Mouse (Mus musculus) forebrain, embryonic 11.5 days (tissue): ENCODE results near the gene Klk6. TPM values are rescaled to one million over a fixed set of nuclear protein-coding genes. Genes with fewer than 3 reads are reported as not detected.
A peak's percentile ranks its signal among the peaks of the same experiment; 100 is the strongest.

Source experiments
- ATAC-seq: fragments of 200-750 bp; cut with Nextera tagmentation; replicated peaks from 2 replicates; pipeline ENCODE4 v1.8.0; 2017; ENCODE audit warnings: moderate TSS enrichment; ENCODE audit not compliant: low FRiP score
- DNase-seq: peaks from one replicate; pipeline ENCODE4 v3.0.0-alpha.2; 2017; ENCODE audit warnings: low spot score
- H3K27ac ChIP-seq: fragments of 300-500 bp; sonication (generic); 2 replicates; pipeline ENCODE4 v1.5.1; 2014; ENCODE audit warnings: low read depth, low read length
- H3K27me3 ChIP-seq: fragments of 300-500 bp; sonication (generic); 2 replicates; pipeline ENCODE4 v1.6.1; 2014; ENCODE audit warnings: mild to moderate bottlenecking, low read length, mixed read lengths; ENCODE audit not compliant: control insufficient read depth, insufficient read depth
- H3K36me3 ChIP-seq: fragments of 300-500 bp; sonication (generic); 2 replicates; pipeline ENCODE4 v1.6.1; 2014; ENCODE audit warnings: mild to moderate bottlenecking, low read length, moderate library complexity, mixed read lengths; ENCODE audit not compliant: control insufficient read depth, insufficient read depth
- H3K4me1 ChIP-seq: fragments of 300-500 bp; sonication (generic); replicated peaks from 2 replicates; pipeline ENCODE4 v1.6.1; 2014; ENCODE audit warnings: low read length, mixed read lengths; ENCODE audit not compliant: control insufficient read depth, insufficient read depth
- H3K4me2 ChIP-seq: fragments of 300-500 bp; sonication (generic); 2 replicates; pipeline ENCODE4 v1.6.1; 2014; ENCODE audit warnings: low read depth, mild to moderate bottlenecking, low read length, moderate library complexity, mixed read lengths; ENCODE audit not compliant: severe bottlenecking
- H3K4me3 ChIP-seq: fragments of 300-500 bp; sonication (generic); 2 replicates; pipeline ENCODE4 v1.5.1; 2014; ENCODE audit warnings: low read depth, low read length
- H3K9ac ChIP-seq: fragments of 300-500 bp; sonication (generic); 2 replicates; pipeline ENCODE4 v1.6.1; 2014; ENCODE audit warnings: low read length
- H3K9me3 ChIP-seq: fragments of 300-500 bp; sonication (generic); 2 replicates; pipeline ENCODE4 v1.6.1; 2016; ENCODE audit warnings: low read length, mixed read lengths; ENCODE audit not compliant: control insufficient read depth
- WGBS: fragments of 180-500 bp; shearing (Covaris S2); extraction: QIAGEN DNeasy Blood & Tissue Kit; methylation state at CpG from one replicate; pipeline ENCODE4 v1.1.7; 2014; 5-methylcytosine and 5-hydroxymethylcytosine counted together
- polyA plus RNA-seq: library from polyadenylated mRNA; unstranded; fragments of >200 nt; fragmentation: Nextera tagmentation; extraction: Ambion mirVana; gene quantifications from 2 replicates; pipeline ENCODE4 v1.2.1, GENCODE M21; 2014

The Klk6 gene
- polyA plus RNA-seq, 1 experiment from 2014 or later, result not detected

DNA sequence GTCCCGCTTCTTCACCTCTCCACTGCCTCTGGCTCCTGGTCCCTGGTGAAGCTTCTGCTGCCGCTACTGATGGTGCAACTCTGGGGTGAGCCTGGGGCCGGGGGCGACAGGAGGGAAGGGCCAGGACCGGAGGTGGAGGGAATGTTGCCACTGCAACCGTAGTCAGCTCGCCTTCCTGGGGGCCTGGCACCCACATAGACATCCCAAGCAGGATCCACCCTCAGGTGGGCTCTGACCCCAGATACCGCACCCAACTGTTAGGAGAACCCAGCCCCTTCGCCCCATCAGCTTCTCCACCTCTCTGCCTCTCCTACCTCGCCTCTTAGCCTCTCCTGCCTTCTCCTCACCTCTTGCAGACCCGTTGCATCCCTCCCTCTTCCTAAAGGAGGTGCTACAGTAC lies 42.8 kb upstream of the Klk6 start:
- no peaks in the 10 kb centered on the region; the same call in 1 of the 2 replicates for H3K27me3 ChIP-seq
- H3K9ac ChIP-seq, result no peak overlapping the region
- no peak overlapping the region for H3K4me3 ChIP-seq
- WGBS, result 87% methylated on average over 11 of the region's 11 CpGs
- 0 out of 2 replicates have a peak, but pooled peaks cover 2% of the 10 kb centered on the region for H3K4me1 ChIP-seq
- H3K9me3 ChIP-seq, result no peaks in the 10 kb centered on the region
- H3K4me2 ChIP-seq, result no peak overlapping the region
- H3K27ac ChIP-seq, result no peak overlapping the region
- DNase-seq, result no peak
- no peak for ATAC-seq
- no peaks in the 10 kb centered on the region for H3K36me3 ChIP-seq

DNA sequence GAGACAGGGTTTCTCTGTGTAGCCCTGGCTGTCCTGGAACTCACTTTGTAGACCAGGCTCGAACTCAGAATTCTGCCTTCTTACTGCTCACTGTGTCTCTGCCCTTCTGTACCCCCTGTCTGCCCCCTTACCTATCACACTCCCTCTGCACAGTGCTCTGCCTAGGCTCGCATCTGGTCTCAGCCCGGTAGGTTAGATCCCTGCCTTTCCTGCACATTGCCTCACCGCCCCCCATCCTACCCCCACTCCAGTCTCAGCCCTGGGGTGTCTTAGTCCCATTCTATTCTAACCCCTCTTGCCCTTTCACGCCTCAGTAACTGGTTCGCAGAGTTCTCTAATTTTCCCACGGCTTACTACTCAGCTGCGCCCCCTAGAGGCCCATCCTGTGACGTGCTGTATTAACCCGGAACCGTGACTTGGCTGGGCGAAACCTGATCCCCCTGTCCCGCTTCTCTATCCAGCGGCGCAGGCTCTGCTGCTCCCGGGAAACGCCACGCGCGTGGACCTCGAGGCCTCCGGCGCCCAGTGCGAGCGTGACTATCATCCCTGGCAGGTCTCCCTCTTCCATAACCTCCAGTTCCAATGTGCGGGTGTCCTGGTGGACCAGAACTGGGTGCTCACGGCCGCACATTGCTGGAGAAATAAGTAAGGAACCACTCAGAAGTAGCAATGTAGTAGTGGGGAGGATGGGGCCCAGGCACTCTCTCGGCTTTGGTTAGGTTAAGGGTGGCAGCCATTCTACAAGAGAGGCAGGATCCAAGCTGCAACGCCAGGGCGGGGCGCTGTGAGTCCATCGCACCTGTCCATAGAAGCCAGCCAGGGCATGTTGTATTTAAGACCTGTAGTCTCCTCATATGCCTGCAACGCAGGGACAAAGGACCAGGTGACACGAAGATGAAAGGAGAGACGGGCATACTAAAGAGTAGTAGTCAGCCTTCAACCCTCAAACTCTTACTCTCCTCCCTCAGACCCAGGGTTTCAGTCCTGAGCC lies 41.7 kb upstream of the Klk6 start:
- Histone ChIP-seq H3K36me3 (no peaks in the 10 kb centered on the region), H3K27ac (no peak overlapping the region), H3K4me2 (peak overlapping the region; percentile 60), H3K27me3 (no peaks in the 10 kb centered on the region; the same call in 1 of the 2 replicates), H3K9me3 (no peaks in the 10 kb centered on the region), H3K4me3 (peak overlapping the region; percentile 22; the same call in 1 of the 2 replicates), H3K9ac (peak overlapping the region; percentile 50), H3K4me1 (0 out of 2 replicates have a peak, but pooled peaks cover 2% of the 10 kb centered on the region)
- peak; percentile 92 for DNase-seq
- WGBS, result 6% methylated on average over 36 of the region's 36 CpGs
- ATAC-seq, result peak; percentile 83

DNA sequence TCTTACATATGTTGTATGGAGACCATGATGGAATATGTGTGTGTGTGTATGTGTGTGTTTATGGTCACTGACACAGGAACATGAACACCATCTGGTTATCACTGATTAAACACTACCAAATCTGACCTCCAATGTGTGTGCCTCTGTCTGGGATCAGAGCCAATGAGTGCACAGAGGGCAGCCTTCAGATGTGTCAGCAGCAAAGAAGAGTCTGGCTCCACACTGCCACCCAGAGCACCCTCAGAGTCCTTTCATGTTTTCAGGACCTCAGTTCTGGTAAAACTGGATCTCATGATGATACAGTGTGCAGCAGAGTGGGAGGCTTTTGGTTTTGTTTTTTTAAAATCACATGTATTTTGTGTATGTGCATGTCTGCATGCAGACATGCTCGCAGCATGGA lies 39.0 kb upstream of the Klk6 start:
- WGBS, result 92% methylated on average over 1 of the region's 1 CpGs

GRCm38 (mm10) chr7:43788096-43788495 lies 36.2 kb upstream of the Klk6 start:
- Histone ChIP-seq H3K27me3 (no peaks in the 10 kb centered on the region), H3K4me3 (no peak overlapping the region), H3K9ac (no peak overlapping the region), H3K9me3 (no peaks in the 10 kb centered on the region), H3K4me2 (no peak overlapping the region), H3K4me1 (no peaks in the 10 kb centered on the region), H3K27ac (no peak overlapping the region), H3K36me3 (no peaks in the 10 kb centered on the region)
- WGBS, result 74% methylated on average over 3 of the region's 3 CpGs
- ATAC-seq, result no peak
- no peak for DNase-seq

More for the DNA sequence above, 39.0 kb upstream of the Klk6 start:
- no peak overlapping the region for H3K9ac ChIP-seq
- H3K4me3 ChIP-seq, result no peak overlapping the region
- peak; percentile 25 for DNase-seq
- no peaks in the 10 kb centered on the region for H3K9me3 ChIP-seq
- H3K27ac ChIP-seq, result no peak overlapping the region
- H3K27me3 ChIP-seq, result no peaks in the 10 kb centered on the region; the same call in 1 of the 2 replicates
- ATAC-seq, result no peak
- no peaks in the 10 kb centered on the region for H3K36me3 ChIP-seq
- H3K4me1 ChIP-seq, result 0 out of 2 replicates have a peak, but pooled peaks cover 2% of the 10 kb centered on the region
- no peak overlapping the region for H3K4me2 ChIP-seq

- no peaks in the 10 kb centered on the region for H3K36me3 ChIP-seq
Measured at GRCm38 (mm10) chr7:43789295-43789694, 35.0 kb upstream of the Klk6 start.

DNA sequence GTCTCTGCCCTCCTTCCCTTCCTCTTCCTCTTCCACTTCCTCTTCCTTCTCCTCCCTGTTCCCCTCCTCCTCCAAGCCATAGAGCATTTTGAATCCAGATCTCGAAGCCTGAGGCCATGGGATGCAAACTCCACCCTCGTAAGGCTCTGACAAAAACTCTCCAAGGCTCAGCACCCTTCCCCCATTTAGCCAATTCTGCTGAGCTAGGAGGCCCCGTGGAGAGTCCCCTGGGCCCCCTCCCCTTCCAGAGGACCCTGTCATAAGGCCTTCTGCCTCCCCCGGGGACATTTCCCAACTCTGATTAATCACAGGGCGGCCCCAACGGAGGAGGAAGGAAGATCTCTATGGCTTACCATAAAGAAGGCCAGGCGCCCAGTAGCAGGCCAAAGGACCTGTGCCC lies 32.7 kb upstream of the Klk6 start, which contains the start of gene Klk9:
Klk9 (plus strand) TSS at position 301 of the 400 bp plus-strand sequence.
- DNase-seq, result no peak
- H3K27me3 ChIP-seq, result peaks cover 6% of the 10 kb centered on the region
- no peak within 1 kb of the TSS for H3K4me2 ChIP-seq
- no peak within 1 kb of the TSS for H3K9ac ChIP-seq
- no peaks in the 10 kb centered on the region for H3K36me3 ChIP-seq
- ATAC-seq, result no peak
- no peak within 1 kb of the TSS for H3K27ac ChIP-seq
- H3K4me1 ChIP-seq, result no peaks in the 10 kb centered on the region
- 83% methylated on average over 7 of the region's 7 CpGs for WGBS
- no peak within 1 kb of the TSS for H3K4me3 ChIP-seq
- H3K9me3 ChIP-seq, result no peaks in the 10 kb centered on the region

More at GRCm38 (mm10) chr7:43789295-43789694, 35.0 kb upstream of the Klk6 start:
- WGBS, result 79% methylated on average over 2 of the region's 2 CpGs
- no peak overlapping the region for H3K4me2 ChIP-seq
- H3K9ac ChIP-seq, result no peak overlapping the region
- H3K9me3 ChIP-seq, result no peaks in the 10 kb centered on the region
- ATAC-seq (no peak), DNase-seq (no peak)
- no peaks in the 10 kb centered on the region for H3K4me1 ChIP-seq
- no peak overlapping the region for H3K4me3 ChIP-seq
- H3K27me3 ChIP-seq, result no peaks in the 10 kb centered on the region
- H3K27ac ChIP-seq, result no peak overlapping the region

- no peak overlapping the region for H3K27ac ChIP-seq
- peaks cover 12% of the 10 kb centered on the region for H3K27me3 ChIP-seq
- WGBS, result 8% methylated on average over 8 of the region's 8 CpGs
- ATAC-seq (no peak), DNase-seq (no peak)
- no peak overlapping the region for H3K9ac ChIP-seq
- H3K9me3 ChIP-seq, result no peaks in the 10 kb centered on the region
- H3K4me2 ChIP-seq, result peak overlapping the region; percentile 79
- H3K36me3 ChIP-seq, result no peaks in the 10 kb centered on the region
- H3K4me3 ChIP-seq, result peak overlapping the region; percentile 37; the same call in 1 of the 2 replicates
- no peaks in the 10 kb centered on the region for H3K4me1 ChIP-seq
Measured at GRCm38 (mm10) chr7:43796355-43796754, 27.9 kb upstream of the Klk6 start.

- Histone ChIP-seq H3K27me3 (peaks cover 12% of the 10 kb centered on the region), H3K27ac (no peak within 1 kb of the TSS), H3K9me3 (no peaks in the 10 kb centered on the region), H3K9ac (peak within 1 kb of the TSS; percentile 33), H3K4me3 (peak within 1 kb of the TSS; percentile 37), H3K4me2 (peak within 1 kb of the TSS; percentile 79), H3K36me3 (no peaks in the 10 kb centered on the region), H3K4me1 (no peaks in the 10 kb centered on the region)
- ATAC-seq (peak; percentile 51), DNase-seq (peak; percentile 65)
- under 1% methylated on average over 28 of the region's 28 CpGs for WGBS
Measured at GRCm38 (mm10) chr7:43797333-43797769, 26.9 kb upstream of the Klk6 start, which contains the start of gene Klk8. TSS of gene Klk8 (plus strand) at chr7:43797577.
